Mouse (Mus musculus): Measurements from ENCODE around the gene Eaf2. TPM values are rescaled to one million over a fixed set of nuclear protein-coding genes. Genes with fewer than 3 reads are reported as not detected.
"Not testable (repeated sequence)": the region's sequence is repeated elsewhere in the genome, so short reads cannot be mapped to it uniquely, and the experiment has no call there.

Eaf2 gene
- polyA plus RNA-seq, 2 experiments = 0.22 to 0.70 TPM

- no peak for DNase-seq (ENCODE audit: low read depth in 3 of 3, low spot score in 3 of 3)
- 72% methylated on average over 2 of the region's 2 CpGs for WGBS (ENCODE audit: insufficient replicate concordance)
- Histone ChIP-seq H3K4me3 (ENCODE audit: insufficient read depth in 1 of 2, low read depth in 2 of 2, low read length in 2 of 2) (no peak overlapping the region), H3K27me3 (ENCODE audit: control insufficient read depth, insufficient read depth, low read length) (no peaks in the 10 kb centered on the region), H3K27ac (no peak overlapping the region), H3K9me3 (ENCODE audit: control insufficient read depth, low read length) (no peaks in the 10 kb centered on the region), H3K4me2 (ENCODE audit: low read depth) (no peak overlapping the region), H3K9ac (replicated peaks) (no peak overlapping the region), H3K4me1 (replicated peaks; ENCODE audit: control insufficient read depth in 2 of 2, insufficient read depth in 2 of 2, low read length in 1 of 2) (peaks cover 6 to 8% of the 10 kb centered on the region in 2 experiments; a peak in 3 of 4 replicates), H3K36me3 (replicated peaks; ENCODE audit: control insufficient read depth, insufficient read depth, low read depth) (no peaks in the 10 kb centered on the region; the same call in 1 of the 2 replicates)
- ATAC-seq (ENCODE audit: insufficient read depth) = no peak
- TF ChIP-seq CTCF (IDR thresholded peaks at IDR 0.05; ENCODE audit: low read depth) (no peak), EP300 (IDR thresholded peaks at IDR 0.05; ENCODE audit: low read depth) (no peak)
Measured at GRCm38 (mm10) chr16:36869442-36869841, 5.4 kb downstream of the Eaf2 start.

DNA sequence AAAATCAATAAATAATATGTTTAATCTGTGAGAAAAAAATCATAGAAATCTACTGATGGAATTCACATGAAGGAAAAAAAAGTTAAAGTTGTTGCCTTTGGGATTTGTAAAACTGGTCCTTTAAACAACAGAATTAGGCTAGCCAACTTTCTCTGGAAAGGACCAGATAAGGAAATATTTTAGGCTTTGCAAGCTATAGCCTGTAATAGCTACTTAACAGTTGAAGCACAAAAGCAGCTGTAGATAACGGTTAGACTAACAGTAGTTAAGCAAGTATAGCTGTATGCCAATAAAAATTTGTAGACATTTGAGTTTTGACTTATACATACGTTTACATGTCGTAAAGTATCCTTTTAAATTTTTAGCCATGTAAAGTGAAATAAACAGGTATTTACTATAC is 11.2 kb downstream of the Eaf2 start:
- H3K9ac ChIP-seq (replicated peaks) = no peak overlapping the region
- ATAC-seq (ENCODE audit: insufficient read depth) (no peak), DNase-seq (ENCODE audit: low read depth in 3 of 3, low spot score in 3 of 3) (no peak)
- H3K27ac ChIP-seq = no peak overlapping the region
- H3K27me3 ChIP-seq (ENCODE audit: control insufficient read depth, insufficient read depth, low read length) = no peaks in the 10 kb centered on the region
- no peak overlapping the region for H3K4me3 ChIP-seq (ENCODE audit: insufficient read depth in 1 of 2, low read depth in 2 of 2, low read length in 2 of 2)
- H3K9me3 ChIP-seq (ENCODE audit: control insufficient read depth, low read length) = no peaks in the 10 kb centered on the region
- no peak for TF ChIP-seq EP300 (IDR thresholded peaks at IDR 0.05; ENCODE audit: low read depth)
- no peak for TF ChIP-seq CTCF (IDR thresholded peaks at IDR 0.05; ENCODE audit: low read depth)
- no peak overlapping the region for H3K4me2 ChIP-seq (ENCODE audit: low read depth)
- 59% methylated on average over 3 of the region's 3 CpGs for WGBS (ENCODE audit: insufficient replicate concordance)
- no peaks in the 10 kb centered on the region for H3K36me3 ChIP-seq (replicated peaks; ENCODE audit: control insufficient read depth, insufficient read depth, low read depth)
- H3K4me1 ChIP-seq (replicated peaks; ENCODE audit: control insufficient read depth in 2 of 2, insufficient read depth in 2 of 2, low read length in 1 of 2) = no peaks in the 10 kb centered on the region

- no peaks in the 10 kb centered on the region for H3K4me1 ChIP-seq (replicated peaks; ENCODE audit: control insufficient read depth in 2 of 2, insufficient read depth in 2 of 2, low read length in 1 of 2)
- no peak overlapping the region for H3K27ac ChIP-seq
- DNase-seq (ENCODE audit: low read depth in 3 of 3, low spot score in 3 of 3) = no peak
- H3K9ac ChIP-seq (replicated peaks) = no peak overlapping the region
- no peak overlapping the region for H3K4me2 ChIP-seq (ENCODE audit: low read depth)
- no peak for ATAC-seq (ENCODE audit: insufficient read depth)
- no peaks in the 10 kb centered on the region for H3K27me3 ChIP-seq (ENCODE audit: control insufficient read depth, insufficient read depth, low read length)
- WGBS (ENCODE audit: insufficient replicate concordance) = 65% methylated on average over 3 of the region's 3 CpGs
- H3K4me3 ChIP-seq (ENCODE audit: insufficient read depth in 1 of 2, low read depth in 2 of 2, low read length in 2 of 2) = no peak overlapping the region
- TF ChIP-seq EP300 (IDR thresholded peaks at IDR 0.05; ENCODE audit: low read depth) (no peak), CTCF (IDR thresholded peaks at IDR 0.05; ENCODE audit: low read depth) (no peak)
- no peaks in the 10 kb centered on the region for H3K9me3 ChIP-seq (ENCODE audit: control insufficient read depth, low read length)
- H3K36me3 ChIP-seq (replicated peaks; ENCODE audit: control insufficient read depth, insufficient read depth, low read depth) = peaks cover 2% of the 10 kb centered on the region; the same call in 1 of the 2 replicates
Measured at GRCm38 (mm10) chr16:36851202-36851601, 23.6 kb downstream of the Eaf2 start.

GRCm38 (mm10) chr16:36846894-36847293 is 27.9 kb downstream of the Eaf2 start:
- ATAC-seq (ENCODE audit: insufficient read depth); H3K9me3 ChIP-seq (ENCODE audit: control insufficient read depth, low read length); H3K27ac ChIP-seq; H3K36me3 ChIP-seq (replicated peaks; ENCODE audit: control insufficient read depth, insufficient read depth, low read depth); H3K9ac ChIP-seq (replicated peaks); DNase-seq (ENCODE audit: low read depth in 3 of 3, low spot score in 3 of 3); H3K27me3 ChIP-seq (ENCODE audit: control insufficient read depth, insufficient read depth, low read length); H3K4me1 ChIP-seq (replicated peaks; ENCODE audit: control insufficient read depth in 2 of 2, insufficient read depth in 2 of 2, low read length in 1 of 2); H3K4me2 ChIP-seq (ENCODE audit: low read depth); H3K4me3 ChIP-seq (ENCODE audit: insufficient read depth in 1 of 2, low read depth in 2 of 2, low read length in 2 of 2): not testable (repeated sequence)
- 85% methylated on average over 1 of the region's 1 CpGs for WGBS (ENCODE audit: insufficient replicate concordance)

- H3K9ac ChIP-seq (replicated peaks) = peak overlapping the region; percentile 85
- no peaks in the 10 kb centered on the region for H3K9me3 ChIP-seq (ENCODE audit: control insufficient read depth, low read length)
- DNase-seq (ENCODE audit: low read depth in 3 of 3, low spot score in 3 of 3) (no peak), ATAC-seq (ENCODE audit: insufficient read depth) (no peak)
- H3K4me1 ChIP-seq (replicated peaks; ENCODE audit: control insufficient read depth in 2 of 2, insufficient read depth in 2 of 2, low read length in 1 of 2) = peaks cover 7 to 10% of the 10 kb centered on the region in 2 experiments
- H3K27ac ChIP-seq = no peak overlapping the region
- 12% methylated on average over 11 of the region's 11 CpGs for WGBS (ENCODE audit: insufficient replicate concordance)
- H3K27me3 ChIP-seq (ENCODE audit: control insufficient read depth, insufficient read depth, low read length) = no peaks in the 10 kb centered on the region; the same call in 1 of the 2 replicates
- peak overlapping the region; percentile 76 to 82; a peak in 3 of 4 replicates for H3K4me3 ChIP-seq (ENCODE audit: insufficient read depth in 1 of 2, low read depth in 2 of 2, low read length in 2 of 2)
- peak overlapping the region; percentile 95 for H3K4me2 ChIP-seq (ENCODE audit: low read depth)
- TF ChIP-seq CTCF (IDR thresholded peaks at IDR 0.05; ENCODE audit: low read depth) (no peak), EP300 (IDR thresholded peaks at IDR 0.05; ENCODE audit: low read depth) (no peak)
- H3K36me3 ChIP-seq (replicated peaks; ENCODE audit: control insufficient read depth, insufficient read depth, low read depth) = no peaks in the 10 kb centered on the region
Measured at GRCm38 (mm10) chr16:36828820-36829219, 46.0 kb downstream of the Eaf2 start.

Measured in liver, embryonic 14.5 days (tissue).